Mouse (Mus musculus): ENCODE results near the gene Ralgapa2. TPM values are rescaled to one million over a fixed set of nuclear protein-coding genes. Genes with fewer than 3 reads are reported as not detected.

The Ralgapa2 gene
- total RNA-seq, 1 experiment from 2014 or later, result 23.6 TPM

GRCm38 (mm10) chr2:146220591-146221075, 291.5 kb downstream of the Ralgapa2 start:
- ATAC-seq (replicated peaks; ENCODE audit: insufficient number of reproducible peaks, low FRiP score, low TSS enrichment, poor library complexity, severe bottlenecking), result no peak

- ATAC-seq (replicated peaks; ENCODE audit: insufficient number of reproducible peaks, low FRiP score, low TSS enrichment, poor library complexity, severe bottlenecking), result no peak
Observed at GRCm38 (mm10) chr2:146219791-146220190, 292.4 kb downstream of the Ralgapa2 start.

GRCm38 (mm10) chr2:146218881-146219535, 293.1 kb downstream of the Ralgapa2 start:
- no peak for ATAC-seq (replicated peaks; ENCODE audit: insufficient number of reproducible peaks, low FRiP score, low TSS enrichment, poor library complexity, severe bottlenecking)

- ATAC-seq (replicated peaks; ENCODE audit: insufficient number of reproducible peaks, low FRiP score, low TSS enrichment, poor library complexity, severe bottlenecking), result no peak
Observed at GRCm38 (mm10) chr2:146218161-146218691, 293.9 kb downstream of the Ralgapa2 start.

GRCm38 (mm10) chr2:146217227-146217980, 294.7 kb downstream of the Ralgapa2 start:
- ATAC-seq (replicated peaks; ENCODE audit: insufficient number of reproducible peaks, low FRiP score, low TSS enrichment, poor library complexity, severe bottlenecking), result no peak

- ATAC-seq (replicated peaks; ENCODE audit: insufficient number of reproducible peaks, low FRiP score, low TSS enrichment, poor library complexity, severe bottlenecking), result no peak
Observed at GRCm38 (mm10) chr2:146216111-146217064, 295.8 kb downstream of the Ralgapa2 start.

GRCm38 (mm10) chr2:146214715-146215114, 297.4 kb downstream of the Ralgapa2 start:
- no peak for ATAC-seq (replicated peaks; ENCODE audit: insufficient number of reproducible peaks, low FRiP score, low TSS enrichment, poor library complexity, severe bottlenecking)

- no peak for ATAC-seq (replicated peaks; ENCODE audit: insufficient number of reproducible peaks, low FRiP score, low TSS enrichment, poor library complexity, severe bottlenecking)
Observed at GRCm38 (mm10) chr2:146210968-146211367, 301.2 kb downstream of the Ralgapa2 start.

GRCm38 (mm10) chr2:146197947-146198346, 314.2 kb downstream of the Ralgapa2 start:
- no peak for ATAC-seq (replicated peaks; ENCODE audit: insufficient number of reproducible peaks, low FRiP score, low TSS enrichment, poor library complexity, severe bottlenecking)

GRCm38 (mm10) chr2:146196126-146196525, 316.0 kb downstream of the Ralgapa2 start:
- ATAC-seq (replicated peaks; ENCODE audit: insufficient number of reproducible peaks, low FRiP score, low TSS enrichment, poor library complexity, severe bottlenecking), result no peak
